Mouse (Mus musculus) hindbrain, embryonic 15.5 days (tissue): Measurements from ENCODE around the gene Cnnm2. TPM values are rescaled to one million over a fixed set of nuclear protein-coding genes. Genes with fewer than 3 reads are reported as not detected.

Experiments used
- ATAC-seq: fragments of 200-750 bp; cut with Nextera tagmentation; 2 replicates; pipeline ENCODE4 v1.8.0; 2017; ENCODE audit warnings: low read depth, moderate number of reproducible peaks, moderate TSS enrichment; ENCODE audit not compliant: low FRiP score
- H3K27ac ChIP-seq: fragments of 300-500 bp; sonication (generic); replicated peaks from 2 replicates; pipeline ENCODE4 v1.5.1; 2015; ENCODE audit warnings: mild to moderate bottlenecking, inconsistent platforms
- H3K27me3 ChIP-seq: fragments of 300-500 bp; sonication (generic); 2 replicates; pipeline ENCODE4 v1.6.1; 2015; ENCODE audit warnings: control low read depth, inconsistent platforms
- H3K36me3 ChIP-seq: fragments of 300-500 bp; sonication (generic); 2 replicates; pipeline ENCODE4 v1.6.1; 2015; ENCODE audit warnings: control low read depth, inconsistent platforms
- H3K4me1 ChIP-seq: fragments of 300-500 bp; sonication (generic); replicated peaks from 2 replicates; pipeline ENCODE4 v1.6.1; 2015; ENCODE audit warnings: control low read depth, inconsistent platforms
- H3K4me2 ChIP-seq: fragments of 300-500 bp; sonication (generic); 2 replicates; pipeline ENCODE4 v1.6.1; 2015; ENCODE audit warnings: moderate library complexity, mild to moderate bottlenecking, inconsistent platforms
- H3K4me3 ChIP-seq: fragments of 300-500 bp; sonication (generic); 2 replicates; pipeline ENCODE4 v1.5.1; 2015; ENCODE audit warnings: mild to moderate bottlenecking, inconsistent platforms
- H3K9ac ChIP-seq: fragments of 300-500 bp; sonication (generic); 2 replicates; pipeline ENCODE4 v1.6.1; 2015; ENCODE audit warnings: inconsistent platforms
- H3K9me3 ChIP-seq: fragments of 300-500 bp; sonication (generic); 2 replicates; pipeline ENCODE4 v1.6.1; 2016; ENCODE audit warnings: control low read depth, inconsistent platforms
- WGBS: fragments of 180-500 bp; shearing (Covaris S2); methylation state at CpG from one replicate; pipeline ENCODE4 v1.1.7; 2015; 5-methylcytosine and 5-hydroxymethylcytosine counted together
- polyA plus RNA-seq: library from polyadenylated mRNA; unstranded; fragments of >200 nt; fragmentation: Nextera tagmentation; extraction: Ambion mirVana; gene quantifications from 2 replicates; pipeline ENCODE4 v1.2.1, GENCODE M21; 2015

Cnnm2 gene
- polyA plus RNA-seq, 1 experiment from 2014 or later: 8.6 TPM

GRCm38 (mm10) chr19:46915406-46916080, 154.1 kb downstream of the Cnnm2 start:
- Histone ChIP-seq H3K36me3 (no peaks in the 10 kb centered on the region), H3K27me3 (no peaks in the 10 kb centered on the region), H3K4me2 (no peak overlapping the region), H3K9ac (no peak overlapping the region), H3K4me3 (no peak overlapping the region), H3K9me3 (no peaks in the 10 kb centered on the region), H3K27ac (no peak overlapping the region), H3K4me1 (no peaks in the 10 kb centered on the region)
- no peak for ATAC-seq
- WGBS: 74% methylated on average over 9 of the region's 9 CpGs

DNA sequence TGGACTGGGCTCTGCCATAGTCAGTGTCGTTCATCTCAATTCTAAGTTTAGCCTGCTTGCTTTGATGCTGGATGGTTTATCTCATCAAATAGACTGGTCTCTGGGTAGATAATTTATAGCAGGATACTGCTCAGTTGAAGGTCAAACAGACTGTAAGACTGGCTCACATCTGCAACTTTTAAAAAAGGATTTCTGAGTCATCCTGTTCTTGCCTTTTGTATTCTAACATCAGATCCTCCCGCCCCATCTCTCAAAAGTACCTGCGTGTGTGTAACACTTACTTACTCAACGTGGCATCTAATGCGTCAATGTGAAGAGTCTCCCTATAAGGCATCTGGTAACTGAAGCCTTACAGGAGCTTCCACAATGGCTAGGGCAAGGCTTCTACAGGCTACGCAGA, 159.2 kb downstream of the Cnnm2 start:
- H3K9ac ChIP-seq: no peak overlapping the region
- 94% methylated on average over 6 of the region's 6 CpGs for WGBS
- no peak overlapping the region for H3K4me3 ChIP-seq
- H3K4me2 ChIP-seq: no peak overlapping the region
- no peaks in the 10 kb centered on the region for H3K9me3 ChIP-seq
- H3K27me3 ChIP-seq: no peaks in the 10 kb centered on the region
- ATAC-seq: no peak
- no peak overlapping the region for H3K27ac ChIP-seq
- H3K4me1 ChIP-seq: no peaks in the 10 kb centered on the region
- H3K36me3 ChIP-seq: no peaks in the 10 kb centered on the region

- Histone ChIP-seq H3K9ac (no peak overlapping the region), H3K4me1 (peaks cover 17% of the 10 kb centered on the region), H3K27me3 (no peaks in the 10 kb centered on the region), H3K4me3 (no peak overlapping the region), H3K4me2 (no peak overlapping the region), H3K27ac (no peak overlapping the region), H3K36me3 (no peaks in the 10 kb centered on the region), H3K9me3 (no peaks in the 10 kb centered on the region)
- no peak for ATAC-seq
- 71% methylated on average over 4 of the region's 4 CpGs for WGBS
Measured at GRCm38 (mm10) chr19:46926357-46926756, 165.0 kb downstream of the Cnnm2 start.

GRCm38 (mm10) chr19:46926951-46927350, 165.6 kb downstream of the Cnnm2 start:
- WGBS: 70% methylated on average over 5 of the region's 5 CpGs
- Histone ChIP-seq H3K4me3 (no peak overlapping the region), H3K36me3 (no peaks in the 10 kb centered on the region), H3K27me3 (no peaks in the 10 kb centered on the region), H3K27ac (no peak overlapping the region), H3K9ac (no peak overlapping the region), H3K4me2 (no peak overlapping the region), H3K9me3 (no peaks in the 10 kb centered on the region), H3K4me1 (peaks cover 17% of the 10 kb centered on the region)
- no peak for ATAC-seq

GRCm38 (mm10) chr19:46928136-46928535, 166.7 kb downstream of the Cnnm2 start:
- no peak overlapping the region for H3K4me2 ChIP-seq
- WGBS: 55% methylated on average over 4 of the region's 4 CpGs
- no peak for ATAC-seq
- H3K36me3 ChIP-seq: no peaks in the 10 kb centered on the region
- H3K4me3 ChIP-seq: no peak overlapping the region
- H3K27ac ChIP-seq: no peak overlapping the region
- H3K9me3 ChIP-seq: no peaks in the 10 kb centered on the region
- H3K4me1 ChIP-seq: peaks cover 17% of the 10 kb centered on the region
- H3K27me3 ChIP-seq: no peaks in the 10 kb centered on the region
- no peak overlapping the region for H3K9ac ChIP-seq

- Histone ChIP-seq H3K4me2 (no peak overlapping the region), H3K4me1 (peaks cover 17% of the 10 kb centered on the region), H3K27me3 (no peaks in the 10 kb centered on the region), H3K9me3 (no peaks in the 10 kb centered on the region), H3K27ac (no peak overlapping the region), H3K9ac (no peak overlapping the region), H3K36me3 (no peaks in the 10 kb centered on the region), H3K4me3 (no peak overlapping the region)
- ATAC-seq: no peak
- 57% methylated on average over 6 of the region's 6 CpGs for whole genome bisulfite sequencing
Measured at GRCm38 (mm10) chr19:46929044-46929587, 167.7 kb downstream of the Cnnm2 start.

Other genes starting within 250 kb of the Cnnm2 start
- gene Arl3, start 188.4 kb upstream of the Cnnm2 start, polyA plus RNA-seq: 208 and 221 TPM in 2 replicates
- 10.2 and 11.3 TPM in 2 replicates for gene Sfxn2, start 188.2 kb upstream of the Cnnm2 start, polyA plus RNA-seq
- gene Wbp1l, start 162.5 kb upstream of the Cnnm2 start, polyA plus RNA-seq: 37.4 and 41.1 TPM in 2 replicates
- gene Cyp17a1, start 88.4 kb upstream of the Cnnm2 start, polyA plus RNA-seq: not detected in 2 replicates
- 23.2 and 25.6 TPM in 2 replicates for gene Borcs7, start 71.7 kb upstream of the Cnnm2 start, polyA plus RNA-seq
- gene As3mt, start 54.1 kb upstream of the Cnnm2 start, polyA plus RNA-seq: 37.6 and 39.6 TPM in 2 replicates